Mouse (Mus musculus) CD4-positive, CD25-positive, alpha-beta regulatory T cell, adult 4 months (primary cell): ENCODE measurements at regions not wholly inside any gene's neighbourhood (a gene's known extent, or its start where the extent isn't known, plus 50 kb on each side); places are given as distances from the start of the nearest gene placed in this dataset.

Source experiments
- ATAC-seq: one replicate; pipeline ENCODE4 v1.8.0; 2017

DNA sequence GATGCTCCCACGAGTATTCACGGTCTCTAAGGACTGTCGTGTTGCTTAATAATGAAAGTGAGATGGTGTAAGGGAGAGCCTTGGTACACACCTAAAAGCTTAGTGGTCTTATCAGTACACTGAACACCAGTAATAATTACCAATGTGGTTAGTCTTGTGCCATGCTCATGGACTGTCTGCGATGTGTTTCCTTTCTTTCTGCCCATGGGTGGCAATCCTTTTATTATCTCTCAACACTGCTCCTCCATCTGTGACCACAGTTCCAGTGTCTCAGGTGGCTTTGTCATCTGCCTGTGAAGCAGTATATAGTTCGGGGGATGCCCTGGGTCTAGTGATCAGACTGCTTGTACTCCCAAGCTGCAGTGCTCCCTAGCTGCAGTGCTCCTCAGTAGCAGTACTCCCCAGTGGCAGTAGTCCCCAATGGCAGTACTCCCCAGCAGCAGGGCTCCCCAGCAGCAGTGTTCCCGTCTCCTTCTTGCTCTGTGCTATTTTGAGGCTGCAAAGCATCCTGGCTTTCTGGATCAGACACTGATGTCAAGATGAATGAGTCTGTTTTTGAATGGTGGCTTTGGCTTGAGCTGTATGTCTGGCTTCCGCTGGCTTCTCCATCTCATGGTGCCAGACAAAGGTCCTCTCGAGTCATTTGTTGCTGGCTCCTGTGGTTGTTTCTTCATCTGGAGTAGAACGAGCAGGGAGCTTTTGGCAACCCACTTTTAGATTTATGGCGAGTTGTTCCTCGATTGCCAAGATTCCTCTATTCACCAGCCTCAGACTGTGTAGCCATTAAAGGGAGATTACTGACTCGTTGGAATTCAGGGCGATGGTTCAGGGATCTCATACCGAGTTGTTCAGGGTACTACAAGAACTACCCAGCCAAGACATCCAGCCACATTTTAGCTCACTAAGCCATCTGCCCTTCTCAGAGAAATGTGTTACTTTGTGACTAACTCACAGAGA lies 88.4 kb upstream of the Plxnc1 start:
- ATAC-seq = no peak

DNA sequence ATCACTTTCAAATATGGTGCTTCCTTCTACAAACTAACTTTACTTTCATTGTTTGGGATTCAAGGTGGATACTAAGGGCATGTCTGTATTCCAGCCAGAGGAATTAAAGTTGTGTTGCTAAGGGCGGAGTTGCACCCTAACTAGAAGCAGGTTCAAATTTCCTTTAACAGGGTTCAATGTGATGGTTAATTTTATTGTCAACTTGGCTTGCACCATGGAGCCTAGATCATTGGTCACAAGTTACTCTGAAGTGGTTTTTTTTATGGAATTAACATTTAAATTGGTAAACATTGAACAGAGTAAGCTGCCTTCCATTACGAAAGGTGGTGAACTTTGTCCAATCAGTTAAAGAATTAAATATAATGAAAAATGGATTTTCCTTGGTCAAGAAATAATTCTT lies 86.7 kb upstream of the Plxnc1 start:
- ATAC-seq = no peak

DNA sequence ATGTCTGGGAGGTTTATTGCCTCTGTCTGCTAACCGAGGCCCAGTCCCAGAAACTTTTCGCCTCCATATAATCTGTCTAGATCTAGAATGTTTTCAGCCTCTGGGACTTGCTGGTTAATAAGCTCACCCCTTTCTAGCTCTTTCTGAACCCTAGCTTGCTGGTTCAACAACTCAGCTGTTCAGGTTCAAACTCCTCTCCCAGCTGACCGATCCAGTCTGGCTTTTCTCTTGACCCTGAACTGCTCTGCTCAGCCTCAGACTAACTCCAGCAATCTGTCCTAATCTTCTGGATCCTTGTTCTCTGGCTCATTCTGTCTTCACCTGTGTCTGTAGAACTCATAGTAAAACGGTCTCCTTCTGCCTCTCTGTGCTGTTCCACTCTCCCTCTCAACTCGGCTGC lies 86.2 kb upstream of the Plxnc1 start:
- no peak for ATAC-seq

DNA sequence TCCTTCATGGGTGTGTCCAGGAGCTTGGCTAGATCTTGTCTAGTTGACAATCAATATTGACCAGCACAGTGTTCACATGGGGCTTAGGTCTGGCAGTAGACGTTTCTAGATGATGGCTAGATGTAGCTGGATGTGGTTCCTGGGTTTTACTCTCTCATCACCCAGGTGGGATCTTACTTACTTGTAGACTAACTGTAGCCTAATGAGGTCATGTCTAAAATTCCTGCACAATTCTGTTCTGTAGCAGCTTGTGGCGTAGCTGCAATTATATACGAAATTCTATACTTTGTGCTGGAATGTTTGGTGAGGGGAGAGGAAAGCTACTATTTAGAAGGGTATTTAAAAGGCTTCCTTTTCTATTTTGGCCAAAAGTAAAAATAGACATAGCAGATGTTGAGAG lies 84.9 kb upstream of the Plxnc1 start:
- ATAC-seq = no peak

DNA sequence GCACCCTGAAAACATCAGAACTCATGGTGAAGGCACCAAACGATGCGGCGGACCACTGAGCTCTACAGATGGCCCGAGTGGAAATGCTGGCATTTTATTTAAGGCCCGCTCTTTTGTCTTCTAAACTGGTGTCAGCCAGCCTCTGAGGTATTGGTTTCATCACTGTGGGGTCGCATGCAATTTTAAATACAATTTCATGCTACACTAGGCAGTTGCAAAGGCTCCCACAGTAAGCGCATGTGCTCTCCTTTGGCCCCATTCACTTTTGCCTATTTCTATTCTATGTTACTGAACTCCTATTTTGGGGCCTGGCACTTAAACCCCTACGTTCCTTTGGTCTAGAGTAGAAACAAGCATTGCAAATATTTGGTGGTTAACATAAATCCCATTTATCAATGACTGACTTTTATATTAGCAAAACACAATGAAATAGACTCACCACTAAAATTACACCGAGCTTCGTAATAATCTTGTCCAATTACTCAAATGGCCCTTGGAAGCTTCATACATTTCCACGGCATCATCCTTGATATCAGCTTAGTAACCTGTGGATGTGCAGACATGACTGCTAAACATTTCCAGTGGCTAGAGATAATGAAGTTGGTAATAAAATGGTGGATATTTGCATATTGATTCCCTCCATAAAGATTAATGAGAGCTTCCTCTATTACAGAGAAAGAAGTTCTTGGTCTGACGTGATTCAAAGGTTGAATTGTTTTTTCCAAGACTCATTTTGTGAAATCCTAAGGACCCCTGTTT lies 81.1 kb upstream of the Plxnc1 start:
- ATAC-seq = no peak

DNA sequence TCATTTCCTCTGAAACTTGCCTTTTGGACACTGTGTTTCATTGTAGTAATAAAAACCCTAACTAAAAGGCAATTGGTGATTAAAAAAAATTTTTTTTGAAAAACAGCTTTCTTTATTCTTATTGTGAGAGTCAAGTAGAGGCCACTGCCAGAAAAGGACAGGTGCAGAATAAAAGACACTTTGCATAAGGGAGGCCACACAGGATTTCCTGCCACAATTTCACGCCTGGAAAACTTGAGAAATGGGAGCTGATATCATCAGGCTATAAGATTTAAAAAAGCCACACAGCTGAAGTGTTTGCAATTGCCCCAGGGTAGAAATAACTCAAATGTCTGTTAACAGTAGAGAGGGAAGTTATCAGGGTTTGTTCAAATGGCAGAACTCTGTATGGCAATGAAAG lies 76.6 kb upstream of the Plxnc1 start:
- no peak for ATAC-seq

DNA sequence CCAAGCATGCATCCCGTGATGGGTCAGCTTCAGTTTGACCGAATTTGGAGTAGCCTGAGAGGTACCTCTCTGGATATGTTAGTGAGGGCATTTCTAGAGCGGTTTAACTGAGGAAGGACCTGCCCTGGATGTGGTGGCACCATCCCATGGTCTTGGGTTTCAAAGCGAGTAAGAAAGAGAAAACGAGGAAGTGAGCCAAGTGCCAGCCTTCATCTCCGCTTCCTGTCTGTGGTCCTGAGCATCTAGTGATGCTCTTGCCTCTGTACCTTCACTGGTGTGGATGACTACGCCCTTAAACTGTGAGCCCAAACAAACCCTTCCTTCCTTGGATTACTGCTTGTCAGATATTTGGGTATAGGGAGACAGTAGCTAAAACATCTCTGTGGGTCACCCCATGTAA lies 72.3 kb upstream of the Plxnc1 start:
- ATAC-seq = no peak

DNA sequence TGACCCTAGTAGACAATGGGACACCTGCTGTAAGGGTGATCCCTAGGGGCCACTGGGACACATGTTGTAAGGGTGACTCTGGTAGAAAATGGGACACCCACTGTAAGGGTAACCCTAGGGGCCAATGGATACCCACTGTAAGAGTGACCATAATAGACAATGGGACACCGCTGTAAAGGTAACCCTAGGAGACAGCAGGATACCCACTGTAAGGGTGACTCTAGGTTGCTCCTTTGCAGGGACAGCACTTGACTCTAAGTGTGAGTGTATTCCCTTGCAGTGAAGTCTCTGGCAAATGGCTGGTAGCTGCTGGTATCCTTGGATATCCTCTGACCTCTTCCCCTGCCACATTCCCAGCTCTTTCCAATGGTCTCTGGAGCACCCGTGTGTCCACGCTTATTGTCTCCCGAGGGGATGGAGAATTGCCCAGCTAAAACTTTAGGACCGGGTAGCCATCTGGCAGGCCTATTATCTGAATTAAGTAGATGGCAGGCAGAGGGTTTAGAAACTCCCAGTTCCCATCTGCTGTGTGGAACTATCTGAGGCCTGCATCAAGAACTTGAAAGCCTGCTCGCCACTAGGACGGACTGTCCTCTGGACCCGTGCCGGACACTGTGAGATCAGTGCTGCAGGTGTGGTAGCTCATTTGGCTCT lies 70.8 kb upstream of the Plxnc1 start:
- no peak for ATAC-seq

DNA sequence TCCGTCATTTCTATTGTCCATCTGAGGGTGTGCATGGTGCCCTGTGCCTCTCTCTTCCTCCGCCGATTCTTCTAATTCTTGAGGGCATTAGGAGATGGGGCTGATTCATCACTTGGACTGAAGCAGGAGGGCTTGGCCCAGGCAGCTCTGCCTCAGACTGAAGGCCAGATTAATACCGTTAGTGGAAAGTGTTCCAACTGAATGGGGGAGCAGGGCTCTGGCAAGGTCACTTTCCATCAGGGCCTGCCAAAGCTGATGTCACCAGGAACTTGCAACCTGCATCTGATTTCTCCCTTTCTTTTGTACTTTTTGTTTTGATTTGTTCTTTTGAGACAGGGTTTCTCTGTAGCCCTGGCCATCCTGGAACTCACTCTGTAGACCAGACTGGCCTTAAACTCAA lies 69.3 kb upstream of the Plxnc1 start:
- no peak for ATAC-seq

DNA sequence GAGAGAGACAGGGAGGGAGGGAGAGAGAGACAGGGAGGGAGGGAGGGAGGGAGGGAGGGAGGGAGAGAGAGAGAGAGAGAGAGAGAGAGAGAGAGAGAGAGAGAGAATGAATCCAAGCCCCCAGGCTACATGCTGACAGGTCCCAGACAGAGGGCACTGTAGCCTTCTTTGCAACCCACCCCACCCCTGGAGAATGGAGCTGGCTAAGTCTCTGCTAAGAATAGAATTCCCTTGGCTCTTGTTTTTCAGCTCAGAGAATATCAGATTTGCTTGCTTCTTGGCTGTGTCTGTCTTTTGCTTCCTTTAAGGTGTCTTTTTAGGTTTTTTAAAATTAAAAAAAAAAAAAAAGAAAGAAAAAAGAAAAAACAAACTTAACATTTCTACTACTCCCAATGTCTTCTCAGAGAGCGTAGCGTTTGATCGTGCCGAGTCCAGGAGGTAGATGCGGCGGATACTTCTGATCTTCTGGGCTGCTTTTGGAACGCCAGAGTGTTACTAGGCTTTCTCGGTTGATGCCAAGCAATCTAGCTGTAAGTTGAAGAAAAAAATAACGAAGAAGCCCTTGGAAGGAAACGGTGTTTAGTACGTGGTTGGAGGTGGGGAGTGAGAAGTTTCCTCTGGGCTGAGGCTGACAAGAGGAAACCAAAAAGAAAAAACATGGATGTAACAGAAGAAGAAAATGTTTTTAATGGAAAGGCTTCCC lies 68.7 kb upstream of the Plxnc1 start:
- ATAC-seq = no peak

DNA sequence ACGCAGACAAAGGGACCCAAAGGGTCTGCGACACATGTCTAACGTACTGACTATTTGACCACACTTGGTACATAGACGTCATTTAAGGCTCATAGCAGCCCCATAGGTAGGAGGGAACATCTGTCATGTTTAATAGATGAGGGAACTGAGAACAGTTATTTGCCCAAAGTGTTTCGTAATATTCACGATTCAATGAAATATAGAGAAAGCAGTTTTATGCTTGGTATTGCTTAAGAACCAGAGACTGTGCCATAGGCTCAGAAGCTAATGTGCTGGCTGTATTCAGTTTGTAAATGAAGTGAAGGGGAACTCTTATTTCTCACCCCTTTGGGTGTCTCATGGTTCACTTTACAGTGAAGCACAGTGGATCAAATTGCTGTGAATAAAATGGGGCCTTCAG lies 65.7 kb upstream of the Plxnc1 start:
- ATAC-seq = no peak

DNA sequence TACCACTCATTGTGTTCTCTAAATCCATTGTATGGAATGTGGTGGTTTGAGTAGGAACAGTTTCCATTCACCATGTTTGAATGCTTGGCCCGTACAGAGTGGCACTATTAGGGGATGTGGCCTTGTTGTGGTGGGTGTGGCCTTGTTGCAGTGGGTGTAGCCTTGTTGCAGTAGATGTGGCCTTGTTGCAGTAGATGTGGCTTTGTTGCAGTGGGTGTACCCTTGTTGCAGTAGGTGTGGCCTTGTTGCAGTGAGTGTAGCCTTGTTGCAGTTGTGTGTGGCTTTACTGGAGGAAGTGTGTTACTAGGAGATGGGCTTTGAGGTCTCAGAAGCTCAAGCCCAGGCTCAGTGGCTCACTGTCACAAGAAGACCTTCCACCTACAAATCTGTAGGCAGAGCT lies 64.4 kb upstream of the Plxnc1 start:
- no peak for ATAC-seq

DNA sequence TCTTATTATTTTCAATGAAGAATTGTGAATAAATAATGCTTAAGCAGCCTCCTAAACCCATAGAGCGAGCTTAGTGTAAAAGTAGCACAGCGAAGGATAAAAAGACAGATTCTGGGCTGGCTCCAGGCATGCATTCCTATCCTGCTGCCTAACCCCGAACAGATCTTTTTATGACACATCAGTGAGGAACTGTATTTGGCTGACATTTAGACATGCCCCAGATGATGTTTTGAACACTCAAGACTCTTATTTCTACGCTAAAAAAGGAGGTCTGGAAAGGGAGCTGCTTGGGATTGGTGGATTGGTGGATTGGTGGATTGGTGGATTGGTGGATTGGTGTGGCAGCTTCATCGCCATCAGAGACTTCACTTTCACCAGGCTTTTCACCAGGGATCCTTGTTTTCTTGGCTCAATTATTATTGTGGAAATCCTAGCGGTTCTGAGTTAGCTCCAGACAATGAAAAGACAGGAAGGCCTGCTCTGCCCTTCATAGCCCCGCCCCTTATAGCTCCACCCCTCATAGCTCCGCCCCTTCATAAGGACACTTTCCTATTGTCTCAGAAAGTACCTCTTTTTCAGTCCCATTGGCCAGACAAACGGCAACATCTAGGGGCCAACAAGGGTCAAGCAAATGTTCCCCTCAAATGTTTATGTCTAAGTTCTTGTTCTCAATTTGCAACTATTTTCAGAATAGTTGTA lies 59.6 kb upstream of the Plxnc1 start:
- no peak for ATAC-seq

DNA sequence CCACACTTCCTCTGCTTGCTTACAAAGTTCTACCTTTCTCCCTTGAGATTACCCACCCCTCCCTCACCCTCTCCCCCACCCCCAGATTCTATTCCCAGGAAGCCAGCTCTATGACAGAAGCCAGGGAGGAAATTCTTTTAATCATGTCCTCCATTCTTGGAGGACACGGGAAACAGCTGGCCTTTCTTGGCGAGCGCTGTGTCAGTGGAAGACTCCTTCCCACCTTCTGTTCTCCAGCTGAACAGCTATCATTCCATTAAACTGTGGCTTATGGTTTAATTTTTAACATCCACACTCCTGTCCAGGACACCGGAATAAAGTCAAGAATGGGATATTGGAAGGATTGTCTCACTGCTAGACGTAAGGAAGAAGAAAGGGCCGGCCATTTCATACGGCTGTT lies 59.0 kb upstream of the Plxnc1 start:
- no peak for ATAC-seq

DNA sequence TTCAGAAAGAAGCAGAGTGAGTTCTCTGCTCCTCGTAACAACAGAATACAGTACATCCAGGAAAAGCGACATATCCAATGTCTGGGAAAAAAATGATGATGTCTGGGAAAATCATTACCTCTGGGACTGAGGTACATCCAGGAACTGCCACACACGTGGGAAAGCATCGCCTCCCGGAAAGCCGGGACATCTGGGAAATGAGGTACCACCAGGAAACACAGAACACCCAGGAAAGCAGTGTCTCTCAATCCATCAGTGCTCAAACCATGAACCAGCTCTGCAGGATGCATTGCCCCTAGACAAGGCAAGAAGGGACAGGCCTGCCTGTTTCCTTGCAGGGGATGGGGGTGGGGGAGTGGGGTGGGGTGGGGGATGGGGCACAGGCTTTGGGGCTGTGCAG lies 57.0 kb upstream of the Plxnc1 start:
- no peak for ATAC-seq

DNA sequence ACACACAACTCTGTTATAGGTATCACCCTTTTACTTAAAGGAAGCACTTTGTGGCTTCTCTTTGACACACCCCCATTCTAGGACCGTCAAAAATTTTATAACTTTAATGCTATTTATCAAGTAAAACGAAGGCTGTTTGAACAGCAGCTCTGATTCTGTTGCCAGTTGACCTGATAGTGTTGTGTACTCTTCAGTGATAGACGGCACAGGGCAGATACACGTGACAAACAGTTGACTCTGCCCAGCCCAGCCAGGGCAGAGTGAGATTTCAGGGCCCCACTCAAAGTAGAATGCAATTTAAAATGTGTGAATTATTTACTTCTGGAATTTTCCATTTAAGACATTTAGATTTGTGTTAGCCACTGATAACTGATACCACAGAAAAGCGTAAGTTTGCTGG lies 55.1 kb upstream of the Plxnc1 start:
- no peak for ATAC-seq
